Mouse (Mus musculus) lung, postnatal 10 days (tissue): Measurements from ENCODE around the gene Mbl1.

Experiments used
- DNase-seq: peaks from one replicate; pipeline ENCODE4 v3.0.0; 2021

The Mbl1 gene

DNA sequence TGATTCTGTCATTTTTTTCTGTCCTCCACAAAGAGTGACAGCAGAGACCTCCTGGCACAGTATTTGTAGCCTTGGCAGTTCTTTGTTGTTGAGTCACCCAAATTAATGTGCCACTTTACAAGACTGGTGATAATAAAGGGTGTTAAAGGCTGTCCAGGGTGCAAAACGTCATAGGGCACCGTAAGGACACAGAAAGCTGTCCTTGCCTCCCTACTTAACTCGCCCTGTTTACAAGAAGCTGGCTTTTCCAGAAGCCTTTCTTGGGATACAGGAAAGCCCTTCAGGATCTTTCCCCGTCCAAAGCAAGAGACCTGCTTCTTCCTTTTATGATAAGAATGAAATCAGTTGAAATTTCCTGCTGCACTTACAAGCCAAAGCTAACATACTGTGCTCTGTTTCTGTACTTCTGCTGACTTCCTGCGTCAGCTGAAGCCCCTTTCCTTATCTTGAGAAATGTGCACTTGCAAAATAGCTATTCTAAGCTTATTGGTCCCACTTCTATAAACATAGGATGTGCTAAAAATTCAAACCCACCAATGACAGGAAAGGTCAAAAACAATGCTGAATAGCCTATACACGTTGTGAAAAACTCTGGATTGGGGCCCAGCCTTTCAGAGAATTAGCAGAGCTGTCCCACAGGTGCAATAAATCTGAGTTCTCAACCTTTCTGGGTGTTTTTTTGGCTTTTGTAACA, 46.9 kb downstream of the Mbl1 start:
- DNase-seq: no peak
